Mouse (Mus musculus) CH12.LX (cell line): Measurements from ENCODE around the gene Dnttip2. TPM values are rescaled to one million over a fixed set of nuclear protein-coding genes. Genes with fewer than 3 reads are reported as not detected.

Experiments used
- DNase-seq: peaks from one replicate; pipeline ENCODE4 v3.0.0-alpha.2; 2013; ENCODE audit errors: extremely low read depth
- H3K27ac ChIP-seq: 2 replicates; pipeline ENCODE4 v1.5.1; 2012; ENCODE audit warnings: low read depth, mild to moderate bottlenecking, control low read depth, moderate library complexity; ENCODE audit not compliant: insufficient read depth
- H3K27me3 ChIP-seq: replicated peaks from 2 replicates; pipeline ENCODE3; 2012; ENCODE audit warnings: inconsistent platforms
- H3K36me3 ChIP-seq, 2 experiments: replicated peaks in 1 of 2; 2 replicates each; pipeline versions ENCODE3 to v1.6.1; 2012; ENCODE audit warnings: inconsistent platforms in 1 of 2, low read length in 1 of 2, mild to moderate bottlenecking in 1 of 2, mixed read lengths in 1 of 2, moderate library complexity in 1 of 2; ENCODE audit not compliant: control insufficient read depth in 1 of 2, insufficient read depth in 1 of 2
- H3K4me1 ChIP-seq, 2 experiments: 2 replicates each; pipeline ENCODE4 v1.6.1; 2012; ENCODE audit warnings: inconsistent platforms in 1 of 2, moderate library complexity in 1 of 2; ENCODE audit not compliant: insufficient read depth in 2 of 2, control insufficient read depth in 1 of 2
- H3K4me2 ChIP-seq: 2 replicates; pipeline ENCODE4 v1.6.1; 2012; ENCODE audit warnings: low read depth, mild to moderate bottlenecking, control low read depth; ENCODE audit not compliant: poor library complexity, insufficient read depth, severe bottlenecking
- H3K4me3 ChIP-seq, 3 experiments: fragments of 150-350 bp in 1 of 3; sonication (generic) in 1 of 3; replicated peaks in 1 of 3; 2 replicates each; pipeline versions ENCODE3 to v1.5.1; 2011 to 2012; ENCODE audit warnings: low read depth in 2 of 3, low read length in 2 of 3, mild to moderate bottlenecking in 2 of 3, moderate library complexity in 2 of 3, control low read depth in 1 of 3, improper control_type of control experiment in 1 of 3, inconsistent platforms in 1 of 3, mixed read lengths in 1 of 3; ENCODE audit not compliant: poor library complexity in 1 of 3
- H3K79me2 ChIP-seq: replicated peaks from 2 replicates; pipeline ENCODE4 v1.6.1; 2012; ENCODE audit warnings: mild to moderate bottlenecking, moderate library complexity; ENCODE audit not compliant: control insufficient read depth, poor library complexity, insufficient read depth, severe bottlenecking; ENCODE audit errors: extremely low read depth
- H3K9ac ChIP-seq: 2 replicates; pipeline ENCODE4 v1.6.1; 2012; ENCODE audit warnings: low read depth, mild to moderate bottlenecking, control low read depth, moderate library complexity; ENCODE audit not compliant: insufficient read depth
- H3K9me3 ChIP-seq: replicated peaks from 2 replicates; pipeline ENCODE3; 2012; ENCODE audit warnings: low read length, inconsistent platforms, mixed read lengths
- CHD1 ChIP-seq: IDR thresholded peaks from 2 replicates; pipeline ENCODE4 v1.6.1; 2012; ENCODE audit warnings: low read depth, low read length, improper control_type of control experiment, inconsistent platforms
- CHD2 ChIP-seq: IDR thresholded peaks from 2 replicates; pipeline ENCODE4 v1.6.1; 2011; ENCODE audit warnings: low read length, improper control_type of control experiment
- CTCF ChIP-seq, 2 experiments: IDR thresholded peaks in 1 of 2; conservative IDR thresholded peaks in 1 of 2; 2 replicates each; pipeline ENCODE4 v1.5.1; 2011 to 2012; ENCODE audit warnings: low read depth in 2 of 2, low read length in 2 of 2, improper control_type of control experiment in 1 of 2, inconsistent platforms in 1 of 2, mild to moderate bottlenecking in 1 of 2, moderate library complexity in 1 of 2
- E2F4 ChIP-seq: IDR thresholded peaks from 2 replicates; pipeline ENCODE4 v1.6.1; 2011; ENCODE audit warnings: low read depth, low read length, improper control_type of control experiment; ENCODE audit not compliant: insufficient replicate concordance
- ELF1 ChIP-seq: IDR thresholded peaks from 2 replicates; pipeline ENCODE4 v1.6.1; 2014; ENCODE audit warnings: low read depth, mild to moderate bottlenecking, inconsistent platforms, low read length, improper control_type of control experiment
- GABPA ChIP-seq: IDR thresholded peaks from 2 replicates; pipeline ENCODE4 v1.6.1; 2012; ENCODE audit warnings: low read depth, low read length, improper control_type of control experiment, inconsistent platforms; ENCODE audit not compliant: insufficient replicate concordance
- HCFC1 ChIP-seq: IDR thresholded peaks from 2 replicates; pipeline ENCODE4 v1.6.1; 2012; ENCODE audit warnings: low read depth, mild to moderate bottlenecking, inconsistent platforms, low read length, improper control_type of control experiment
- IRF4 ChIP-seq: IDR thresholded peaks from 2 replicates; pipeline ENCODE4 v1.6.1; 2014; ENCODE audit warnings: low read depth, mild to moderate bottlenecking, inconsistent platforms, low read length, improper control_type of control experiment
- JUN ChIP-seq: IDR thresholded peaks from 2 replicates; pipeline ENCODE4 v1.6.1; 2011; ENCODE audit warnings: low read depth, mild to moderate bottlenecking, low read length, improper control_type of control experiment, moderate library complexity; ENCODE audit not compliant: insufficient read depth
- JUND ChIP-seq: conservative IDR thresholded peaks from 2 replicates; pipeline ENCODE4 v1.6.1; 2011; ENCODE audit warnings: low read depth, low read length, improper control_type of control experiment
- MAFK ChIP-seq: IDR thresholded peaks from 2 replicates; pipeline ENCODE4 v1.6.1; 2011; ENCODE audit warnings: low read length, improper control_type of control experiment; ENCODE audit not compliant: insufficient replicate concordance
- MAX ChIP-seq: IDR thresholded peaks from 2 replicates; pipeline ENCODE4 v1.6.1; 2011; ENCODE audit warnings: low read length, improper control_type of control experiment
- MAZ ChIP-seq: IDR thresholded peaks from 2 replicates; pipeline ENCODE4 v1.6.1; 2012; ENCODE audit warnings: low read depth, mild to moderate bottlenecking, inconsistent platforms, low read length, improper control_type of control experiment, moderate library complexity
- MEF2A ChIP-seq: IDR thresholded peaks from 2 replicates; pipeline ENCODE4 v1.6.1; 2014; ENCODE audit warnings: low read depth, mild to moderate bottlenecking, inconsistent platforms, low read length, improper control_type of control experiment, borderline replicate concordance
- MXI1 ChIP-seq: IDR thresholded peaks from 2 replicates; pipeline ENCODE4 v1.6.1; 2011; ENCODE audit warnings: mild to moderate bottlenecking, low read depth, low read length, improper control_type of control experiment
- MYC ChIP-seq: IDR thresholded peaks from 2 replicates; pipeline ENCODE4 v1.6.1; 2011; ENCODE audit warnings: low read depth, mild to moderate bottlenecking, improper control_type of control experiment, low read length
- NELFE ChIP-seq: IDR thresholded peaks from 2 replicates; pipeline ENCODE4 v1.6.1; 2011; ENCODE audit warnings: low read depth, low read length, improper control_type of control experiment
- NRF1 ChIP-seq: IDR thresholded peaks from 2 replicates; pipeline ENCODE4 v1.6.1; 2014; ENCODE audit warnings: low read depth, mild to moderate bottlenecking, inconsistent platforms, low read length, improper control_type of control experiment, moderate library complexity
- POLR2A ChIP-seq: IDR thresholded peaks from 2 replicates; pipeline ENCODE4 v1.6.1; 2011; ENCODE audit warnings: low read depth, mild to moderate bottlenecking, improper control_type of control experiment, low read length
- POLR2AphosphoS2 ChIP-seq: IDR thresholded peaks from 2 replicates; pipeline ENCODE4 v1.6.1; 2011; ENCODE audit warnings: low read depth, low read length, improper control_type of control experiment
- RAD21 ChIP-seq: IDR thresholded peaks from 2 replicates; pipeline ENCODE4 v1.6.1; 2011; ENCODE audit warnings: low read depth, mild to moderate bottlenecking, low read length, improper control_type of control experiment, moderate library complexity
- SIN3A ChIP-seq: IDR thresholded peaks from 2 replicates; pipeline ENCODE4 v1.6.1; 2012; ENCODE audit warnings: low read length, improper control_type of control experiment, inconsistent platforms
- SMC3 ChIP-seq: IDR thresholded peaks from 2 replicates; pipeline ENCODE4 v1.6.1; 2011; ENCODE audit warnings: low read depth, low read length, improper control_type of control experiment
- TBP ChIP-seq: conservative IDR thresholded peaks from 2 replicates; pipeline ENCODE4 v1.6.1; 2011; ENCODE audit warnings: low read depth, low read length, improper control_type of control experiment
- UBTF ChIP-seq: IDR thresholded peaks from 2 replicates; pipeline ENCODE4 v1.6.1; 2012; ENCODE audit warnings: low read depth, mild to moderate bottlenecking, inconsistent platforms, low read length, improper control_type of control experiment, moderate library complexity
- USF1 ChIP-seq: IDR thresholded peaks from 2 replicates; pipeline ENCODE4 v1.6.1; 2014; ENCODE audit warnings: low read depth, mild to moderate bottlenecking, inconsistent platforms, low read length, improper control_type of control experiment
- USF2 ChIP-seq: conservative IDR thresholded peaks from 2 replicates; pipeline ENCODE4 v1.6.1; 2011; ENCODE audit warnings: low read depth, low read length, improper control_type of control experiment
- ZC3H11A ChIP-seq: IDR thresholded peaks from 2 replicates; pipeline ENCODE4 v1.6.1; 2012; ENCODE audit warnings: low read depth, mild to moderate bottlenecking, inconsistent platforms, low read length, improper control_type of control experiment
- ZKSCAN1 ChIP-seq: IDR thresholded peaks from 2 replicates; pipeline ENCODE4 v1.6.1; 2012; ENCODE audit warnings: low read depth, inconsistent platforms, low read length, improper control_type of control experiment, borderline replicate concordance
- ZMIZ1 ChIP-seq: IDR thresholded peaks from 2 replicates; pipeline ENCODE4 v1.6.1; 2012; ENCODE audit warnings: low read depth, mild to moderate bottlenecking, inconsistent platforms, low read length, improper control_type of control experiment
- ZNF384 ChIP-seq: IDR thresholded peaks from 2 replicates; pipeline ENCODE4 v1.6.1; 2012; ENCODE audit warnings: low read depth, low read length, improper control_type of control experiment, inconsistent platforms
- dilution Hi-C: fragments of 300-500 bp; cut with MboI; formaldehyde crosslinking; loops from 2 replicates; pipeline ENCODE4 v1.14.3; 2020; ENCODE audit warnings: low sequenced_read_pairs; ENCODE audit not compliant: extremely low pct_unique_long_range_greater_than_20kb, extremely low pct_ligation_motif_present
- in situ Hi-C: fragments of 300-500 bp; cut with MboI; formaldehyde crosslinking; loops from 3 replicates; pipeline ENCODE4 v1.14.3; 2019; ENCODE audit warnings: low sequenced_read_pairs, low pct_ligation_motif_present, low pct_unique_long_range_greater_than_20kb, mixed read lengths
- polyA plus RNA-seq: library from polyadenylated mRNA; unstranded; fragments of >175 nt; gene quantifications from 2 replicates; pipeline ENCODE4 v1.2.1, GENCODE M21; 2012; ENCODE audit warnings: low read depth; ENCODE audit not compliant: insufficient read length
- total RNA-seq, 2 experiments: library from RNA; depleted of rRNA; stranded (reverse); fragments of 300-350 nt in 1 of 2; fragments of >200 nt in 1 of 2; gene quantifications; 2 replicates each; pipeline ENCODE4 v1.2.3; 2012 to 2014

The Dnttip2 gene
- total and polyA plus RNA-seq, 3 experiments = 41.9 to 141 (median 65.2) TPM

DNA sequence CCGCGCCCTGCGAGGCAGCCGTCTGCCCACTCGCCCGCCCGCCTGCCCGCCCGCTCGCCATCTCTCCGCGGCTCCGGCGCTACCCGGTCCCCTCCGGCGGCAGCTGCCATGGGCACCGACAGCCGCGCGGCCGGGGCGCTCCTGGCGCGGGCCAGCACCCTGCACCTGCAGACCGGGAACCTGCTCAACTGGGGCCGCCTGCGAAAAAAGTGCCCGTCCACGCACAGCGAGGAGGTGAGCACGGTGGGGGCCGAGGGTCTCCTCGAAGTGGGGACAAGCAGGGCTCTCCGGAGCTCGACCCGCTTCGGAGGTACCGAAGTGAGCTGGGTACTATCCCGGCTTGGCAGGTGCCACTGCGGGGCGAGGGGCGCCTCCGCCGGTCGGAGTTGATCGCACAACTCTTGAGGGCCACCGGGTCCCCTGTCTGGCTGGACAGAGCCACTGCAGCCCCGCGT lies 28.3 kb upstream of the Dnttip2 start:
- in situ Hi-C loops = no loop called here
- H3K9ac ChIP-seq = peak overlapping the region; percentile 90
- H3K27ac ChIP-seq = peak overlapping the region; percentile 76
- DNase-seq = peak; percentile 43
- dilution Hi-C loops = no loop called here
- H3K36me3 ChIP-seq = peaks cover 0 to 5% of the 10 kb centered on the region in 2 experiments
- peak overlapping the region; percentile 65 to 97 (median 91) for H3K4me3 ChIP-seq
- H3K4me1 ChIP-seq = peaks cover 0 to 39% of the 10 kb centered on the region in 2 experiments; a peak in 2 of 4 replicates
- no peaks in the 10 kb centered on the region for H3K27me3 ChIP-seq
- H3K9me3 ChIP-seq = no peaks in the 10 kb centered on the region
- H3K79me2 ChIP-seq = peaks cover 19% of the 10 kb centered on the region
- peak; percentile 96 for TF ChIP-seq UBTF
- TF ChIP-seq POLR2AphosphoS2 = no peak
- TF ChIP-seq GABPA = no peak
- TF ChIP-seq MAFK = no peak
- no peak for TF ChIP-seq USF2
- no peak for TF ChIP-seq IRF4
- TF ChIP-seq RAD21 = no peak
- 0 out of 2 replicates have a peak, but pooled peaks have one; percentile 11 for TF ChIP-seq MAX
- TF ChIP-seq CHD1 = no peak
- no peak for TF ChIP-seq ZMIZ1
- no peak for TF ChIP-seq MEF2A
- TF ChIP-seq MXI1 = peak; percentile 69; the same call in 1 of the 2 replicates
- TF ChIP-seq USF1 = no peak
- TF ChIP-seq ZKSCAN1 = no peak
- no peak for TF ChIP-seq MYC
- no peak for TF ChIP-seq SMC3
- TF ChIP-seq ZC3H11A = no peak
- no peak for TF ChIP-seq JUND
- no peak for TF ChIP-seq E2F4
- no peak for TF ChIP-seq MAZ
- peak in 1 of 2 experiments; percentile 59; a peak in 2 of 4 replicates for TF ChIP-seq CTCF (conservative IDR thresholded peaks at IDR 0.05 in 1 of 2, IDR thresholded peaks at IDR 0.05 in 1 of 2; ENCODE audit: low read depth in 2 of 2, low read length in 2 of 2)
- TF ChIP-seq ELF1 = no peak
- no peak for TF ChIP-seq ZNF384
- TF ChIP-seq NRF1 = no peak
- TF ChIP-seq CHD2 = no peak
- no peak for TF ChIP-seq SIN3A
- TF ChIP-seq HCFC1 = no peak
- TF ChIP-seq NELFE = 0 out of 2 replicates have a peak, but pooled peaks have one; percentile 12
- no peak for TF ChIP-seq POLR2A
- TF ChIP-seq TBP = no peak
- TF ChIP-seq JUN = no peak
- TF ChIP-seq, all 38 proteins: peak for 5
- no peak overlapping the region for H3K4me2 ChIP-seq
